Mouse (Mus musculus) embryonic facial prominence, embryonic 15.5 days (tissue): ENCODE results near the gene Polr3gl. TPM values are rescaled to one million over a fixed set of nuclear protein-coding genes. Genes with fewer than 3 reads are reported as not detected.
A peak's percentile ranks its signal among the peaks of the same experiment; 100 is the strongest.

Source experiments
- ATAC-seq: fragments of 200-750 bp; cut with Nextera tagmentation; 2 replicates; pipeline ENCODE4 v1.8.0; 2017; ENCODE audit warnings: low read depth, moderate TSS enrichment; ENCODE audit not compliant: insufficient number of reproducible peaks, low FRiP score, low TSS enrichment
- H3K27ac ChIP-seq: fragments of 300-500 bp; sonication (generic); replicated peaks from 2 replicates; pipeline ENCODE4 v1.5.1; 2015; ENCODE audit warnings: mild to moderate bottlenecking, inconsistent platforms
- H3K27me3 ChIP-seq: fragments of 300-500 bp; sonication (generic); 2 replicates; pipeline ENCODE4 v1.6.1; 2015; ENCODE audit warnings: inconsistent platforms
- H3K36me3 ChIP-seq: fragments of 300-500 bp; sonication (generic); 2 replicates; pipeline ENCODE4 v1.6.1; 2015; ENCODE audit warnings: mild to moderate bottlenecking, inconsistent platforms
- H3K4me1 ChIP-seq: fragments of 300-500 bp; sonication (generic); 2 replicates; pipeline ENCODE4 v1.6.1; 2015; ENCODE audit warnings: inconsistent platforms
- H3K4me2 ChIP-seq: fragments of 300-500 bp; sonication (generic); replicated peaks from 2 replicates; pipeline ENCODE4 v1.6.1; 2015; ENCODE audit warnings: mild to moderate bottlenecking, inconsistent platforms
- H3K4me3 ChIP-seq: fragments of 300-500 bp; sonication (generic); replicated peaks from 2 replicates; pipeline ENCODE4 v1.5.1; 2015; ENCODE audit warnings: mild to moderate bottlenecking, inconsistent platforms
- H3K9ac ChIP-seq: fragments of 300-500 bp; sonication (generic); 2 replicates; pipeline ENCODE4 v1.6.1; 2015; ENCODE audit warnings: inconsistent platforms
- H3K9me3 ChIP-seq: fragments of 300-500 bp; sonication (generic); replicated peaks from 2 replicates; pipeline ENCODE4 v1.6.1; 2016; ENCODE audit warnings: inconsistent platforms
- WGBS: fragments of 180-500 bp; shearing (Covaris S2); methylation state at CpG from one replicate; pipeline ENCODE4 v1.1.7; 2015; 5-methylcytosine and 5-hydroxymethylcytosine counted together
- polyA plus RNA-seq: library from polyadenylated mRNA; unstranded; fragments of >200 nt; fragmentation: Nextera tagmentation; extraction: Ambion mirVana; gene quantifications from 2 replicates; pipeline ENCODE4 v1.2.1, GENCODE M21; 2015

Gene Polr3gl
- polyA plus RNA-seq, 1 experiment from 2014 or later: 48.5 TPM

- ATAC-seq: no peak
- Histone ChIP-seq H3K36me3 (no peaks in the 10 kb centered on the region; the same call in 1 of the 2 replicates), H3K27ac (no peak overlapping the region), H3K9ac (no peak overlapping the region), H3K4me1 (peaks cover 30% of the 10 kb centered on the region), H3K4me3 (no peak overlapping the region), H3K27me3 (no peaks in the 10 kb centered on the region), H3K4me2 (no peak overlapping the region), H3K9me3 (no peaks in the 10 kb centered on the region)
- 64% methylated on average over 4 of the region's 4 CpGs for WGBS
These were observed 14.7 kb downstream of the Polr3gl start for GRCm38 (mm10) chr3:96579239-96579750.

GRCm38 (mm10) chr3:96578561-96579238 lies 15.3 kb downstream of the Polr3gl start:
- peaks cover 30% of the 10 kb centered on the region for H3K4me1 ChIP-seq
- H3K9me3 ChIP-seq: no peaks in the 10 kb centered on the region
- no peaks in the 10 kb centered on the region; the same call in 1 of the 2 replicates for H3K36me3 ChIP-seq
- WGBS: 77% methylated on average over 12 of the region's 12 CpGs
- no peak for ATAC-seq
- H3K9ac ChIP-seq: no peak overlapping the region
- H3K4me3 ChIP-seq: no peak overlapping the region
- no peak overlapping the region for H3K4me2 ChIP-seq
- H3K27me3 ChIP-seq: no peaks in the 10 kb centered on the region
- no peak overlapping the region for H3K27ac ChIP-seq

GRCm38 (mm10) chr3:96577566-96577965 lies 16.4 kb downstream of the Polr3gl start:
- no peak for ATAC-seq
- Histone ChIP-seq H3K27ac (peak overlapping the region; percentile 92), H3K4me3 (no peak overlapping the region), H3K4me1 (peaks cover 30% of the 10 kb centered on the region), H3K4me2 (0 out of 2 replicates have a peak overlapping the region, but pooled peaks have one; percentile 41), H3K9ac (no peak overlapping the region), H3K27me3 (no peaks in the 10 kb centered on the region), H3K36me3 (no peaks in the 10 kb centered on the region; the same call in 1 of the 2 replicates), H3K9me3 (no peaks in the 10 kb centered on the region)
- WGBS: 73% methylated on average over 4 of the region's 4 CpGs

- WGBS: 28% methylated on average over 17 of the region's 17 CpGs
These were observed 17.1 kb downstream of the Polr3gl start, which contains the start of gene Gm16253 for GRCm38 (mm10) chr3:96576690-96577541. Gene Gm16253 (plus strand): TSS chr3:96576984.

GRCm38 (mm10) chr3:96576005-96576658 lies 17.8 kb downstream of the Polr3gl start:
- Histone ChIP-seq H3K27me3 (no peaks in the 10 kb centered on the region), H3K4me3 (peak overlapping the region; percentile 21), H3K4me1 (peaks cover 30% of the 10 kb centered on the region), H3K27ac (peak overlapping the region; percentile 92), H3K9me3 (no peaks in the 10 kb centered on the region), H3K36me3 (no peaks in the 10 kb centered on the region; the same call in 1 of the 2 replicates), H3K9ac (no peak overlapping the region), H3K4me2 (peak overlapping the region; percentile 41)
- WGBS: 44% methylated on average over 14 of the region's 14 CpGs
- ATAC-seq: peak; percentile 20

More at GRCm38 (mm10) chr3:96576690-96577541, 17.1 kb downstream of the Polr3gl start, which contains the start of gene Gm16253:
- Histone ChIP-seq H3K27ac (peak within 1 kb of the TSS; percentile 92), H3K27me3 (no peaks in the 10 kb centered on the region), H3K36me3 (no peaks in the 10 kb centered on the region; the same call in 1 of the 2 replicates), H3K9ac (no peak within 1 kb of the TSS), H3K4me2 (peak within 1 kb of the TSS; percentile 41), H3K4me3 (peak within 1 kb of the TSS; percentile 21), H3K4me1 (peaks cover 30% of the 10 kb centered on the region), H3K9me3 (no peaks in the 10 kb centered on the region)
- ATAC-seq: peak; percentile 88

GRCm38 (mm10) chr3:96575272-96575984 lies 18.6 kb downstream of the Polr3gl start:
- 85% methylated on average over 8 of the region's 8 CpGs for WGBS
- no peak for ATAC-seq
- Histone ChIP-seq H3K36me3 (no peaks in the 10 kb centered on the region; the same call in 1 of the 2 replicates), H3K9ac (no peak overlapping the region), H3K27me3 (no peaks in the 10 kb centered on the region), H3K4me3 (no peak overlapping the region), H3K27ac (peak overlapping the region; percentile 92; the same call in 1 of the 2 replicates), H3K4me2 (no peak overlapping the region), H3K9me3 (no peaks in the 10 kb centered on the region), H3K4me1 (peaks cover 23% of the 10 kb centered on the region)

GRCm38 (mm10) chr3:96573611-96574511 lies 20.1 kb downstream of the Polr3gl start:
- no peak for ATAC-seq
- Histone ChIP-seq H3K4me1 (peaks cover 21% of the 10 kb centered on the region), H3K9me3 (no peaks in the 10 kb centered on the region), H3K9ac (no peak overlapping the region), H3K4me3 (no peak overlapping the region), H3K36me3 (no peaks in the 10 kb centered on the region; the same call in 1 of the 2 replicates), H3K27ac (no peak overlapping the region), H3K4me2 (no peak overlapping the region), H3K27me3 (no peaks in the 10 kb centered on the region)
- 68% methylated on average over 18 of the region's 19 CpGs for WGBS

GRCm38 (mm10) chr3:96571896-96572698 lies 21.9 kb downstream of the Polr3gl start:
- H3K27ac ChIP-seq: no peak overlapping the region
- ATAC-seq: no peak
- peaks cover 15% of the 10 kb centered on the region for H3K4me1 ChIP-seq

GRCm38 (mm10) chr3:96571336-96571735 lies 22.6 kb downstream of the Polr3gl start:
- H3K4me1 ChIP-seq: peaks cover 8% of the 10 kb centered on the region
- no peak overlapping the region for H3K27ac ChIP-seq
- H3K36me3 ChIP-seq: no peaks in the 10 kb centered on the region
- no peak overlapping the region for H3K9ac ChIP-seq
- no peak overlapping the region for H3K4me3 ChIP-seq
- H3K4me2 ChIP-seq: no peak overlapping the region
- WGBS: 60% methylated on average over 2 of the region's 2 CpGs
- no peak for ATAC-seq
- no peaks in the 10 kb centered on the region for H3K27me3 ChIP-seq
- no peaks in the 10 kb centered on the region for H3K9me3 ChIP-seq

More at GRCm38 (mm10) chr3:96571896-96572698, 21.9 kb downstream of the Polr3gl start:
- H3K4me2 ChIP-seq: no peak overlapping the region
- H3K27me3 ChIP-seq: no peaks in the 10 kb centered on the region
- no peak overlapping the region for H3K9ac ChIP-seq
- 73% methylated on average over 16 of the region's 16 CpGs for WGBS
- no peaks in the 10 kb centered on the region for H3K36me3 ChIP-seq
- no peak overlapping the region for H3K4me3 ChIP-seq
- H3K9me3 ChIP-seq: no peaks in the 10 kb centered on the region
